Mouse (Mus musculus): ENCODE measurements around the gene Rad51c. TPM values are rescaled to one million over a fixed set of nuclear protein-coding genes. Genes with fewer than 3 reads are reported as not detected.

Gene Rad51c
- 0.26 and 1.5 TPM in 2 replicates for polyA plus RNA-seq (2012; rRNA removed; ENCODE audit: low replicate concordance)

GRCm38 (mm10) chr11:87404876-87405275 is at the start of gene Rad51c, which contains the start of gene Tex14:
Gene Rad51c, minus strand, starts transcription at chr11:87404954.
Gene Tex14, plus strand, starts transcription at chr11:87405065.

GRCm38 (mm10) chr11:87358331-87359261 is 46.2 kb downstream of the Rad51c start, which contains the start of gene Ppm1e:
Gene Ppm1e, minus strand, starts transcription at chr11:87359023.

Other genes starting within 250 kb of the Rad51c start
- 0.29 and 6.3 TPM in 2 replicates for gene Ppm1e, start 45.9 kb downstream of the Rad51c start, polyA plus RNA-seq (2012; rRNA removed; ENCODE audit: low replicate concordance)
- gene Tex14, start 111 bp upstream of the Rad51c start, polyA plus RNA-seq (2012; rRNA removed; ENCODE audit: low replicate concordance), result 0.42 and 0.45 TPM in 2 replicates
- 0.14 TPM in 1 of 2 replicates, not detected in the other for gene Gm11492, start 161.7 kb upstream of the Rad51c start, polyA plus RNA-seq (2012; rRNA removed; ENCODE audit: low replicate concordance)
- gene Sept4, start 163.9 kb upstream of the Rad51c start, polyA plus RNA-seq (2012; rRNA removed; ENCODE audit: low replicate concordance), result 34.7 and 112 TPM in 2 replicates
- gene Mtmr4, start 187.2 kb upstream of the Rad51c start, polyA plus RNA-seq (2012; rRNA removed; ENCODE audit: low replicate concordance), result 14.9 and 41.4 TPM in 2 replicates
- gene Hsf5, start 212.2 kb upstream of the Rad51c start, polyA plus RNA-seq (2012; rRNA removed; ENCODE audit: low replicate concordance), result 0.09 TPM in 1 of 2 replicates, not detected in the other